Mouse (Mus musculus): ENCODE data around the gene Irf2bpl. TPM values are rescaled to one million over a fixed set of nuclear protein-coding genes. Genes with fewer than 3 reads are reported as not detected.
A peak's percentile ranks its signal among the peaks of the same experiment; 100 is the strongest.

Irf2bpl gene
- total and polyA plus RNA-seq, 2 experiments: 6.8 to 10.8 TPM

- WGBS: 93% methylated on average over 4 of the region's 4 CpGs
Observed at GRCm38 (mm10) chr12:86840526-86840925, 44.1 kb downstream of the Irf2bpl start.

DNA sequence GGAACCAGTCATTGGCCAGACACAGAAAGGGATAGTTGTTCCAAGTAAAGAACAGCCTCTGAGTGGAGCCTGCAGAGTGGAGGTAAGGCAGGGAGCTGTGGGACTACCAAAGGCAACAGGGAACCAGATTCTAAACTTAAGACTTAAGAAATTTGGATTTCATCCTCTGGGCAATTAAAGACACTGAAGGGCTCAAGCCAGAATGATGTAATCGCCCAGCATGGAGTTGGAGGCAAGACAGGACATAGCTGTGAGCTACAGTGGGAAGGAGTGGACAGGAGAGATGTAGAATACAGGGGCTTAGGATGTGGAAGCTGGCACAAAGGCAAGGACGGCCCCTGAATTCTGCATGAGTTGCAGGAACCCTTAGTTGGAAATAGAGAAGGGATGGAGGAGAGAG lies 46.4 kb downstream of the Irf2bpl start:
- no peaks in the 10 kb centered on the region for H3K27me3 ChIP-seq (ENCODE audit: control insufficient read depth, insufficient read depth, low read length)
- peaks cover 9% of the 10 kb centered on the region for H3K4me1 ChIP-seq (ENCODE audit: control insufficient read depth, insufficient read depth, low read length)
- no peak overlapping the region for H3K27ac ChIP-seq (replicated peaks; ENCODE audit: insufficient read depth, low read depth, low read length)
- no peaks in the 10 kb centered on the region for H3K79me2 ChIP-seq (ENCODE audit: control insufficient read depth, insufficient read depth, low read length)
- H3K9ac ChIP-seq (ENCODE audit: low read depth, low read length): no peak overlapping the region
- WGBS: 91% methylated on average over 2 of the region's 2 CpGs
- no peak overlapping the region for H3K4me3 ChIP-seq (ENCODE audit: insufficient read depth, low read depth, low read length)
- TF ChIP-seq CTCF (IDR thresholded peaks at IDR 0.05; ENCODE audit: low read depth, low read length) (no peak), POLR2A (IDR thresholded peaks at IDR 0.05; ENCODE audit: extremely low read depth, insufficient read depth, low read length) (no peak)
- no peak for DNase-seq (ENCODE audit: extremely low read depth, low read depth, low spot score)
- H3K36me3 ChIP-seq (ENCODE audit: control insufficient read depth, insufficient read depth, low read length): no peaks in the 10 kb centered on the region

More at GRCm38 (mm10) chr12:86840526-86840925, 44.1 kb downstream of the Irf2bpl start:
- DNase-seq (ENCODE audit: extremely low read depth, low read depth, low spot score): no peak
- no peak overlapping the region for H3K4me3 ChIP-seq (ENCODE audit: insufficient read depth, low read depth, low read length)
- no peak for TF ChIP-seq CTCF (IDR thresholded peaks at IDR 0.05; ENCODE audit: low read depth, low read length)
- TF ChIP-seq POLR2A (IDR thresholded peaks at IDR 0.05; ENCODE audit: extremely low read depth, insufficient read depth, low read length): no peak
- H3K9ac ChIP-seq (ENCODE audit: low read depth, low read length): no peak overlapping the region
- H3K79me2 ChIP-seq (ENCODE audit: control insufficient read depth, insufficient read depth, low read length): no peaks in the 10 kb centered on the region
- H3K27me3 ChIP-seq (ENCODE audit: control insufficient read depth, insufficient read depth, low read length): no peaks in the 10 kb centered on the region
- no peak overlapping the region for H3K27ac ChIP-seq (replicated peaks; ENCODE audit: insufficient read depth, low read depth, low read length)
- H3K4me1 ChIP-seq (ENCODE audit: control insufficient read depth, insufficient read depth, low read length): 0 out of 2 replicates have a peak, but pooled peaks cover under 1% of the 10 kb centered on the region
- H3K36me3 ChIP-seq (ENCODE audit: control insufficient read depth, insufficient read depth, low read length): no peaks in the 10 kb centered on the region

- no peak overlapping the region for H3K4me3 ChIP-seq (ENCODE audit: insufficient read depth, low read depth, low read length)
- H3K27ac ChIP-seq (replicated peaks; ENCODE audit: insufficient read depth, low read depth, low read length): peak overlapping the region; percentile 60
- H3K79me2 ChIP-seq (ENCODE audit: control insufficient read depth, insufficient read depth, low read length): no peaks in the 10 kb centered on the region
- WGBS: 6% methylated on average over 23 of the region's 23 CpGs
- H3K27me3 ChIP-seq (ENCODE audit: control insufficient read depth, insufficient read depth, low read length): no peaks in the 10 kb centered on the region
- peak; percentile 92 for DNase-seq (ENCODE audit: extremely low read depth, low read depth, low spot score)
- TF ChIP-seq POLR2A (IDR thresholded peaks at IDR 0.05; ENCODE audit: extremely low read depth, insufficient read depth, low read length): 0 out of 2 replicates have a peak, but pooled peaks have one; percentile 24
- no peak for TF ChIP-seq CTCF (IDR thresholded peaks at IDR 0.05; ENCODE audit: low read depth, low read length)
- no peaks in the 10 kb centered on the region for H3K36me3 ChIP-seq (ENCODE audit: control insufficient read depth, insufficient read depth, low read length)
- H3K4me1 ChIP-seq (ENCODE audit: control insufficient read depth, insufficient read depth, low read length): peaks cover 21% of the 10 kb centered on the region
- peak overlapping the region; percentile 25; the same call in 1 of the 2 replicates for H3K9ac ChIP-seq (ENCODE audit: low read depth, low read length)
Observed at GRCm38 (mm10) chr12:86836431-86837047, 48.1 kb downstream of the Irf2bpl start.

DNA sequence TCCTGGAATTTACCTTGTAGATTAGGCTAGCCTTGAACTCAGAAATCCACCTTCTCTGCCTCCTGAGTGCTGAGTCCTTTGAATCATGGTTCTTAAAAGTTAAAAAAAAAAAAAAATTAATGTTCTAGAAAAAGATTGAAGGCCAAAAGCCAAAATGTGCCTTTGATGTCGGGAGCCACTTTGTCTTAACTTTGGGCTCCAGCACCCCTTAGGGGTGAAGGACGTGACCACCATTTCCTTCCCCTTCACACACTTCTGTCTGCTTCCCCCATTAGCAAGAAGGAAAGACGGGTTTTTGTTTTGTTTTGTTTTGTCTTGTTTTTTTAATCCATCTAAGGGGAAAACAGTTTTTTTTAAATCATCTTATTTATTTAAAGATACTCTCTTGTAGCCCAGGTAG lies 48.7 kb downstream of the Irf2bpl start:
- Histone ChIP-seq H3K27me3 (ENCODE audit: control insufficient read depth, insufficient read depth, low read length) (no peaks in the 10 kb centered on the region), H3K9ac (ENCODE audit: low read depth, low read length) (no peak overlapping the region), H3K27ac (replicated peaks; ENCODE audit: insufficient read depth, low read depth, low read length) (peak overlapping the region; percentile 60; the same call in 1 of the 2 replicates), H3K36me3 (ENCODE audit: control insufficient read depth, insufficient read depth, low read length) (no peaks in the 10 kb centered on the region), H3K79me2 (ENCODE audit: control insufficient read depth, insufficient read depth, low read length) (no peaks in the 10 kb centered on the region), H3K4me3 (ENCODE audit: insufficient read depth, low read depth, low read length) (no peak overlapping the region), H3K4me1 (ENCODE audit: control insufficient read depth, insufficient read depth, low read length) (peaks cover 23% of the 10 kb centered on the region)
- WGBS: 74% methylated on average over 3 of the region's 3 CpGs
- TF ChIP-seq POLR2A (IDR thresholded peaks at IDR 0.05; ENCODE audit: extremely low read depth, insufficient read depth, low read length) (no peak), CTCF (IDR thresholded peaks at IDR 0.05; ENCODE audit: low read depth, low read length) (no peak)
- DNase-seq (ENCODE audit: extremely low read depth, low read depth, low spot score): no peak

- peak overlapping the region; percentile 61 for H3K27ac ChIP-seq (replicated peaks; ENCODE audit: insufficient read depth, low read depth, low read length)
- peak; percentile 9 for DNase-seq (ENCODE audit: extremely low read depth, low read depth, low spot score)
- H3K36me3 ChIP-seq (ENCODE audit: control insufficient read depth, insufficient read depth, low read length): no peaks in the 10 kb centered on the region
- no peak for TF ChIP-seq CTCF (IDR thresholded peaks at IDR 0.05; ENCODE audit: low read depth, low read length)
- no peak for TF ChIP-seq POLR2A (IDR thresholded peaks at IDR 0.05; ENCODE audit: extremely low read depth, insufficient read depth, low read length)
- no peak overlapping the region for H3K4me3 ChIP-seq (ENCODE audit: insufficient read depth, low read depth, low read length)
- peaks cover 23% of the 10 kb centered on the region for H3K4me1 ChIP-seq (ENCODE audit: control insufficient read depth, insufficient read depth, low read length)
- no peak overlapping the region for H3K9ac ChIP-seq (ENCODE audit: low read depth, low read length)
- 80% methylated on average over 3 of the region's 3 CpGs for WGBS
- H3K27me3 ChIP-seq (ENCODE audit: control insufficient read depth, insufficient read depth, low read length): no peaks in the 10 kb centered on the region
- H3K79me2 ChIP-seq (ENCODE audit: control insufficient read depth, insufficient read depth, low read length): no peaks in the 10 kb centered on the region
Observed at GRCm38 (mm10) chr12:86834416-86834772, 50.2 kb downstream of the Irf2bpl start.

DNA sequence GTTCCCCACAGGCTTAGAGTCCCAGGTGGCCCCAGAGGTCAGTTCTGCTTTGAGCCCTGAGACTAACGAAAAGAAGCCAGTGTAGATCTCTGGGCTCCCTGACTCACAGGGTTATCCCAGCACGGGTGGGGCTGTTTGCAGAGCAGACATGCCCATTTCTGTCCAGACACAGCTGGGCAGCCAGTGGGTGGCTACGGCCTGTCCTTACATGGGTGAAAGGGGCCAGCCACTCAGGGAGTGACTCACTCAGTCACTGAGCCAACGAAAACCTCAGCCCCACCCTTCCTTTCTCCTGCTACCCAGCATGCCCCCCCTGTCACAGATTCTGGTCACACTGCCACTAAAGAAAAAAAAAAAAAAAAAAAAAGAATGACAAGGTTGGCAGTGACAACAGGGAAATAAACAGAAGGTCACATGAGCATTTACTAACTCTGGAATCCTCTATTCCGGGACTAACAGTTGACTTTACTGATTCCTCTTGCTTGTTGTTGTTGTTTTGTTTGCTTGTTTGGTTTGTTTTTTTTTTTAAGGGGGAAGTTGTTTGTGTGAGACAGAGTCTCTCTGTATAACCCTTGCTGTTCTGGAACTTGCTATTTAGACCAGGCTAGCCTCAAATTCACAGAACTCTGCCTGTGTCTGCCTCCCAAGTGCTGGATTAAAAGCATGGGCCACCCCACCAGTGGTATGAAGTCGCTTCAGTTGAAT lies 50.7 kb downstream of the Irf2bpl start:
- H3K4me1 ChIP-seq (ENCODE audit: control insufficient read depth, insufficient read depth, low read length): peaks cover 23% of the 10 kb centered on the region

More for the DNA sequence above, 50.7 kb downstream of the Irf2bpl start:
- Histone ChIP-seq H3K79me2 (ENCODE audit: control insufficient read depth, insufficient read depth, low read length) (no peaks in the 10 kb centered on the region), H3K36me3 (ENCODE audit: control insufficient read depth, insufficient read depth, low read length) (no peaks in the 10 kb centered on the region), H3K27ac (replicated peaks; ENCODE audit: insufficient read depth, low read depth, low read length) (peak overlapping the region; percentile 61), H3K9ac (ENCODE audit: low read depth, low read length) (no peak overlapping the region), H3K27me3 (ENCODE audit: control insufficient read depth, insufficient read depth, low read length) (no peaks in the 10 kb centered on the region), H3K4me3 (ENCODE audit: insufficient read depth, low read depth, low read length) (no peak overlapping the region)
- WGBS: 12% methylated on average over 6 of the region's 6 CpGs
- DNase-seq (ENCODE audit: extremely low read depth, low read depth, low spot score): peak; percentile 88
- no peak for TF ChIP-seq POLR2A (IDR thresholded peaks at IDR 0.05; ENCODE audit: extremely low read depth, insufficient read depth, low read length)
- no peak for TF ChIP-seq CTCF (IDR thresholded peaks at IDR 0.05; ENCODE audit: low read depth, low read length)
